Mouse (Mus musculus): ENCODE data around the gene Slit3. TPM values are rescaled to one million over a fixed set of nuclear protein-coding genes. Genes with fewer than 3 reads are reported as not detected.

The Slit3 gene
- total and polyA plus RNA-seq, 2 experiments, result 0.09 to 0.12 TPM

- TF ChIP-seq POLR2A (IDR thresholded peaks at IDR 0.05; ENCODE audit: extremely low read depth, insufficient read depth, low read length) (no peak), CTCF (IDR thresholded peaks at IDR 0.05; ENCODE audit: low read depth, low read length) (no peak)
- Histone ChIP-seq H3K27ac (replicated peaks; ENCODE audit: insufficient read depth, low read depth, low read length) (no peak overlapping the region), H3K4me3 (ENCODE audit: insufficient read depth, low read depth, low read length) (no peak overlapping the region), H3K79me2 (ENCODE audit: control insufficient read depth, insufficient read depth, low read length) (no peaks in the 10 kb centered on the region), H3K9ac (ENCODE audit: low read depth, low read length) (no peak overlapping the region), H3K36me3 (ENCODE audit: control insufficient read depth, insufficient read depth, low read length) (no peaks in the 10 kb centered on the region), H3K27me3 (ENCODE audit: control insufficient read depth, insufficient read depth, low read length) (no peaks in the 10 kb centered on the region), H3K4me1 (ENCODE audit: control insufficient read depth, insufficient read depth, low read length) (0 out of 2 replicates have a peak, but pooled peaks cover 3% of the 10 kb centered on the region)
- DNase-seq (ENCODE audit: extremely low read depth, low read depth, low spot score), result no peak
- WGBS, result 79% methylated on average over 14 of the region's 14 CpGs
These were observed 167.8 kb downstream of the Slit3 start for GRCm38 (mm10) chr11:35288761-35289278.

DNA sequence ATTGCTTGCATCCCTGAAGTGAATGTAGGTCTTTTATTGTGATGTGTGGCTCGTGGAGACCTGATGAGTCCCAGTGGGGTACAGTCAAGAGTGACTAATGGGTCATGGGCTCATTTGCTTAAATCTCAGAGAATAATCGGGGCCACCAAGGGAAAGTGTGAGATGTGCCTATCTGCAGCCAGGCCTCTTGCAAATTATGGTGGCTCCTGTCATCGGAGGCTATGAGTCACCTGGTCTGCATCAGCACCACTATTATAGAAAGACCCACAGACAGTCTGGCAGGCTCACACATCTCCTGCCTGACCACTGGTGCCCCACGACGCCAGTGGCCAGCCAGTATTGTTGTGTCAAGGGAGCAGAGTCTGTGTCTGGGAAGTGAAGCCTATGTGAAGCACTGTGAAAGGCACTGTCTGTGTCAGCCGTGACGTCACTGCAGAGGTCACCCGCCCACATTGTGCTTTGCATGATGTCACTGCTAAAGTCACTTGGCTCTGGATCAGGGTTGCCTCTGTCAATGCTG lies 171.3 kb downstream of the Slit3 start:
- Histone ChIP-seq H3K4me1 (ENCODE audit: control insufficient read depth, insufficient read depth, low read length) (no peaks in the 10 kb centered on the region), H3K9ac (ENCODE audit: low read depth, low read length) (no peak overlapping the region), H3K27me3 (ENCODE audit: control insufficient read depth, insufficient read depth, low read length) (no peaks in the 10 kb centered on the region), H3K79me2 (ENCODE audit: control insufficient read depth, insufficient read depth, low read length) (no peaks in the 10 kb centered on the region), H3K27ac (replicated peaks; ENCODE audit: insufficient read depth, low read depth, low read length) (no peak overlapping the region), H3K4me3 (ENCODE audit: insufficient read depth, low read depth, low read length) (no peak overlapping the region), H3K36me3 (ENCODE audit: control insufficient read depth, insufficient read depth, low read length) (no peaks in the 10 kb centered on the region)
- 85% methylated on average over 8 of the region's 8 CpGs for WGBS
- DNase-seq (ENCODE audit: extremely low read depth, low read depth, low spot score), result no peak
- no peak for TF ChIP-seq POLR2A (IDR thresholded peaks at IDR 0.05; ENCODE audit: extremely low read depth, insufficient read depth, low read length)
- TF ChIP-seq CTCF (IDR thresholded peaks at IDR 0.05; ENCODE audit: low read depth, low read length), result no peak

GRCm38 (mm10) chr11:35293197-35293596 lies 172.2 kb downstream of the Slit3 start:
- no peaks in the 10 kb centered on the region for H3K36me3 ChIP-seq (ENCODE audit: control insufficient read depth, insufficient read depth, low read length)
- DNase-seq (ENCODE audit: extremely low read depth, low read depth, low spot score), result no peak
- no peaks in the 10 kb centered on the region for H3K79me2 ChIP-seq (ENCODE audit: control insufficient read depth, insufficient read depth, low read length)
- no peak for TF ChIP-seq POLR2A (IDR thresholded peaks at IDR 0.05; ENCODE audit: extremely low read depth, insufficient read depth, low read length)
- WGBS, result 79% methylated on average over 5 of the region's 5 CpGs
- H3K4me1 ChIP-seq (ENCODE audit: control insufficient read depth, insufficient read depth, low read length), result no peaks in the 10 kb centered on the region
- H3K9ac ChIP-seq (ENCODE audit: low read depth, low read length), result no peak overlapping the region
- H3K4me3 ChIP-seq (ENCODE audit: insufficient read depth, low read depth, low read length), result no peak overlapping the region
- no peak overlapping the region for H3K27ac ChIP-seq (replicated peaks; ENCODE audit: insufficient read depth, low read depth, low read length)
- no peaks in the 10 kb centered on the region for H3K27me3 ChIP-seq (ENCODE audit: control insufficient read depth, insufficient read depth, low read length)

DNA sequence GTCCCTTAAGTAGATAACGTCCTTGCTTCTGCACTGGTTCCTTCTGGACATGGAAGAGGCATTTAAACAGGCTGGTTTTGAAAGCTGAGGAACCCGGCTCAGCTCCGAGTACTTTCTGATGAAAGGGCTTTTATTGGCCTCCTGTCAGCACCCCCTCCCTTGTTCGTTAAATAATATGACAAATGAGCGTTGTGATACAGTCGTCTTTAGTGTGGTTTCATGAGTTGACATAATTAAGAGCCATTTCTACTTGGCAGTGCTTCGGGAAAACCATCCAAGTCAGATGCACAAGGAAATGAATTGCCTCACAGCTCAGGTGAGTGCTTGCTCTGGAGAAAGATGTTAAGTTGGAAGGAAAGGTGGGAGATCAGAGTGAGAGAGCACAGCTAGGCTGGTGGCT lies 173.6 kb downstream of the Slit3 start:
- Histone ChIP-seq H3K79me2 (ENCODE audit: control insufficient read depth, insufficient read depth, low read length) (no peaks in the 10 kb centered on the region), H3K27me3 (ENCODE audit: control insufficient read depth, insufficient read depth, low read length) (no peaks in the 10 kb centered on the region), H3K36me3 (ENCODE audit: control insufficient read depth, insufficient read depth, low read length) (no peaks in the 10 kb centered on the region), H3K9ac (ENCODE audit: low read depth, low read length) (no peak overlapping the region), H3K4me3 (ENCODE audit: insufficient read depth, low read depth, low read length) (no peak overlapping the region), H3K4me1 (ENCODE audit: control insufficient read depth, insufficient read depth, low read length) (no peaks in the 10 kb centered on the region), H3K27ac (replicated peaks; ENCODE audit: insufficient read depth, low read depth, low read length) (no peak overlapping the region)
- 82% methylated on average over 7 of the region's 7 CpGs for WGBS
- TF ChIP-seq POLR2A (IDR thresholded peaks at IDR 0.05; ENCODE audit: extremely low read depth, insufficient read depth, low read length) (no peak), CTCF (IDR thresholded peaks at IDR 0.05; ENCODE audit: low read depth, low read length) (no peak)
- DNase-seq (ENCODE audit: extremely low read depth, low read depth, low spot score), result no peak

DNA sequence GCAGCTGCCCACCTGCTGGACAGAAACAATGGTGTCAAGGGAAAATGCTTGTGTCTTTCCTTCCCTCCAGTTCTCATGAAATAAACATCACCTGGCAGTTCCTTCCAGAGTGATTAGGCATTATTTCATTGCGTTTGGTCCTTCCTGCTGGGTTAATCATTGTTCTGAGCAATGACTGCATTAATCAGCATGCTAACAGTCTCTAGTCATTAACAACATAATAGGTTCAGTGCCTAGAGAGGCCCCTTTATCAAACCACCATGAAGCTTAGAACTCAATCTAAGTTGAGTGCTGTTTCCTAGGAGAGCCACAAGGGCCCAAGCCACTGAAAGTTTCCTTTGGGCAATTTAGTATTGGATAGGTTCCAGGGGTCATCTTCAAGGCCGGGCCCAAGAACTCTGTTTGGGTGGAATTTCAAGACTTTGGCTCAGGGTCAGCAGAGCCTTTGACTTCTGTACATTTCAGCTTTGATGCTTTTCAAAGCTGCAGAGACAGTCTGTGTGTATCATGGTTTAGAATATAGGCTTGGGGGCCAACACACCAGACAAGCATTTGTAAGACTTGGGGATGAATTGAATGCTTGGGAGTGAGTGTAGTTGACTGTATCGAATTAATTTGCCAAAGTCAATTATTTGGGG lies 174.3 kb downstream of the Slit3 start:
- Histone ChIP-seq H3K4me1 (ENCODE audit: control insufficient read depth, insufficient read depth, low read length) (no peaks in the 10 kb centered on the region), H3K27me3 (ENCODE audit: control insufficient read depth, insufficient read depth, low read length) (no peaks in the 10 kb centered on the region), H3K36me3 (ENCODE audit: control insufficient read depth, insufficient read depth, low read length) (no peaks in the 10 kb centered on the region), H3K27ac (replicated peaks; ENCODE audit: insufficient read depth, low read depth, low read length) (no peak overlapping the region), H3K4me3 (ENCODE audit: insufficient read depth, low read depth, low read length) (no peak overlapping the region), H3K79me2 (ENCODE audit: control insufficient read depth, insufficient read depth, low read length) (no peaks in the 10 kb centered on the region), H3K9ac (ENCODE audit: low read depth, low read length) (no peak overlapping the region)
- TF ChIP-seq POLR2A (IDR thresholded peaks at IDR 0.05; ENCODE audit: extremely low read depth, insufficient read depth, low read length) (no peak), CTCF (IDR thresholded peaks at IDR 0.05; ENCODE audit: low read depth, low read length) (no peak)
- no peak for DNase-seq (ENCODE audit: extremely low read depth, low read depth, low spot score)
- 73% methylated on average over 3 of the region's 3 CpGs for WGBS

DNA sequence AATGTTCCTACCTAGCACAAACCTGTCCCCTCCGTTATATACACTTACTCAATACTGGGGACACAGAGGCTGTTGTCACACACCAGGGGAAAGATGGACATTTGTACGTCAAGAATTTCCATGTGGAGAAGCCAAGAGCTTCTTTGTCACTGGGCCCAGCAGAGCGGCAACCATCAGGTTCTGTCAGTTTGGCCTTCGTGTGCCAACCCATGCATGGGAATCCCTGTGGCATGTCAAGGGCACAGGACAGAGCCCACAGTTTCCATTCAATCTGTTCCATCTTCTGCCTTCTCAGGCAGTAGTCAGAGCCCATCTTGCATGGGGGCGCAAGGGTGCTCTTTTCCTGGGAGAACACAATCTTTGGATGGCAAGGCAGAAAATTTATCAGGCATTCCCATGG lies 175.8 kb downstream of the Slit3 start:
- no peak for DNase-seq (ENCODE audit: extremely low read depth, low read depth, low spot score)
- no peak overlapping the region for H3K9ac ChIP-seq (ENCODE audit: low read depth, low read length)
- H3K4me3 ChIP-seq (ENCODE audit: insufficient read depth, low read depth, low read length), result no peak overlapping the region
- no peak for TF ChIP-seq CTCF (IDR thresholded peaks at IDR 0.05; ENCODE audit: low read depth, low read length)
- TF ChIP-seq POLR2A (IDR thresholded peaks at IDR 0.05; ENCODE audit: extremely low read depth, insufficient read depth, low read length), result no peak
- no peaks in the 10 kb centered on the region for H3K27me3 ChIP-seq (ENCODE audit: control insufficient read depth, insufficient read depth, low read length)
- H3K4me1 ChIP-seq (ENCODE audit: control insufficient read depth, insufficient read depth, low read length), result no peaks in the 10 kb centered on the region
- WGBS, result 96% methylated on average over 5 of the region's 5 CpGs
- no peaks in the 10 kb centered on the region for H3K36me3 ChIP-seq (ENCODE audit: control insufficient read depth, insufficient read depth, low read length)
- H3K79me2 ChIP-seq (ENCODE audit: control insufficient read depth, insufficient read depth, low read length), result no peaks in the 10 kb centered on the region
- no peak overlapping the region for H3K27ac ChIP-seq (replicated peaks; ENCODE audit: insufficient read depth, low read depth, low read length)
